Mouse (Mus musculus) neural tube, embryonic 10.5 days (tissue): ENCODE measurements at regions not wholly inside any gene's neighbourhood (a gene's known extent, or its start where the extent isn't known, plus 50 kb on each side); places are given as distances from the start of the nearest gene placed in this dataset.

ENCODE experiments used
- DNase-seq: peaks from one replicate; pipeline ENCODE4 v3.0.0-alpha.2; 2017; ENCODE audit warnings: low spot score; ENCODE audit errors: extremely low spot score

- no peak for DNase-seq
Measured at GRCm38 (mm10) chr1:56453756-56454155, 183.5 kb downstream of the Hsfy2 start.

GRCm38 (mm10) chr1:56442835-56443234 lies 194.4 kb downstream of the Hsfy2 start:
- no peak for DNase-seq

GRCm38 (mm10) chr1:56406786-56407185 lies 230.4 kb downstream of the Hsfy2 start:
- no peak for DNase-seq

- DNase-seq: no peak
Measured at GRCm38 (mm10) chr1:56403351-56403750, 233.9 kb downstream of the Hsfy2 start.

GRCm38 (mm10) chr1:56395832-56396231 lies 241.4 kb downstream of the Hsfy2 start:
- DNase-seq: no peak

- no peak for DNase-seq
Measured at GRCm38 (mm10) chr1:56387086-56387485, 250.1 kb downstream of the Hsfy2 start.

GRCm38 (mm10) chr1:56366319-56366718 lies 270.9 kb downstream of the Hsfy2 start:
- DNase-seq: no peak

- DNase-seq: no peak
Measured at GRCm38 (mm10) chr1:56360857-56361256, 276.4 kb downstream of the Hsfy2 start.

GRCm38 (mm10) chr1:56346638-56347037 lies 290.6 kb downstream of the Hsfy2 start:
- DNase-seq: no peak

- no peak for DNase-seq
Measured at GRCm38 (mm10) chr1:56344952-56345351, 292.3 kb downstream of the Hsfy2 start.

GRCm38 (mm10) chr1:56327381-56327780 lies 309.9 kb downstream of the Hsfy2 start:
- DNase-seq: no peak

GRCm38 (mm10) chr1:56308586-56308985 lies 328.6 kb downstream of the Hsfy2 start:
- no peak for DNase-seq

- no peak for DNase-seq
Measured at GRCm38 (mm10) chr1:56294391-56294790, 342.8 kb downstream of the Hsfy2 start.

- no peak for DNase-seq
Measured at GRCm38 (mm10) chr1:56289748-56290147, 347.5 kb downstream of the Hsfy2 start.

GRCm38 (mm10) chr1:56286386-56287045 lies 350.7 kb downstream of the Hsfy2 start:
- DNase-seq: peak; percentile 19

GRCm38 (mm10) chr1:56261708-56262107 lies 375.5 kb downstream of the Hsfy2 start:
- DNase-seq: no peak

GRCm38 (mm10) chr1:56260759-56261158 lies 376.5 kb downstream of the Hsfy2 start:
- no peak for DNase-seq

GRCm38 (mm10) chr1:56256839-56257490 lies 380.3 kb downstream of the Hsfy2 start:
- no peak for DNase-seq

GRCm38 (mm10) chr1:56239686-56240085 lies 397.5 kb downstream of the Hsfy2 start:
- no peak for DNase-seq

- no peak for DNase-seq
Measured at GRCm38 (mm10) chr1:56226314-56227008, 410.8 kb downstream of the Hsfy2 start.

- DNase-seq: no peak
Measured at GRCm38 (mm10) chr1:56219700-56220099, 417.5 kb downstream of the Hsfy2 start.

GRCm38 (mm10) chr1:56210712-56211371 lies 426.4 kb downstream of the Hsfy2 start:
- DNase-seq: no peak
